Mouse (Mus musculus) megakaryocyte, adult 5-6 weeks (primary cell): ENCODE measurements around the gene Zcchc4. TPM values are rescaled to one million over a fixed set of nuclear protein-coding genes. Genes with fewer than 3 reads are reported as not detected.

Experiments
- ATAC-seq: 2 replicates; pipeline ENCODE4 v1.8.0; 2016; ENCODE audit warnings: mild to moderate bottlenecking, inconsistent platforms; ENCODE audit not compliant: poor library complexity, severe bottlenecking
- total RNA-seq, 2 experiments: library from RNA; stranded (forward) in 1 of 2; stranded (reverse) in 1 of 2; fragments of 153-499, 151-499 nt in 1 of 2; fragments of 221-1000, 200-1000 nt in 1 of 2; gene quantifications; 2 replicates each; pipeline versions ENCODE4 v1.2.3 to v1.2.4; 2015 to 2017

Zcchc4 gene
- total RNA-seq (2015) (12.1 and 16.4 TPM in 2 replicates), total RNA-seq (2017) (9.2 and 11.8 TPM in 2 replicates)

- ATAC-seq: no peak
These were observed at the start of gene Zcchc4 for GRCm38 (mm10) chr5:52775237-52775636. TSS of gene Zcchc4 (plus strand) at chr5:52775409.

DNA sequence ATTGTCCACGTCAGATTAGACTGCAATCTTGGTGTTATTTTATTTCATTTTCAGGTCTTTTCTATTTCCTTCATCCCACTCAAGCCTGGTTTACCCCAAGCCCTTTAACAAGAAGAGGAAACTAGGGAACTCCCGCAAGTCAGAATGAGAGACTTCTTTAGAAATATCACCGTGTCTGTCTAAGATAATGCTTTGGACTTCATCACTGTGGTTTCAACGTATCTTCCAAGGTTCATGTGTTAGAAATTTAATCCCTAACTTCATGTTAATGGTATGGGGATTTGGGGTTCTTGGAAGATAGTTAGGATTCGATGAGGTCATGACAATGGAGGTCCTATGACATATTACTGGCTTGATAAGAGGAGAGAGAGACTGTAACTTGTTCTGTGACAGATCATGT is 47.5 kb upstream of the Zcchc4 start:
- ATAC-seq: no peak

- ATAC-seq: no peak
These were observed 42.4 kb upstream of the Zcchc4 start for GRCm38 (mm10) chr5:52732811-52733210.

GRCm38 (mm10) chr5:52736046-52736445 is 39.2 kb upstream of the Zcchc4 start:
- no peak for ATAC-seq

GRCm38 (mm10) chr5:52741391-52742111 is 33.7 kb upstream of the Zcchc4 start, which contains the start of gene Pi4k2b:
TSS of gene Pi4k2b (plus strand) at chr5:52741574.
- ATAC-seq: peak; percentile 86

DNA sequence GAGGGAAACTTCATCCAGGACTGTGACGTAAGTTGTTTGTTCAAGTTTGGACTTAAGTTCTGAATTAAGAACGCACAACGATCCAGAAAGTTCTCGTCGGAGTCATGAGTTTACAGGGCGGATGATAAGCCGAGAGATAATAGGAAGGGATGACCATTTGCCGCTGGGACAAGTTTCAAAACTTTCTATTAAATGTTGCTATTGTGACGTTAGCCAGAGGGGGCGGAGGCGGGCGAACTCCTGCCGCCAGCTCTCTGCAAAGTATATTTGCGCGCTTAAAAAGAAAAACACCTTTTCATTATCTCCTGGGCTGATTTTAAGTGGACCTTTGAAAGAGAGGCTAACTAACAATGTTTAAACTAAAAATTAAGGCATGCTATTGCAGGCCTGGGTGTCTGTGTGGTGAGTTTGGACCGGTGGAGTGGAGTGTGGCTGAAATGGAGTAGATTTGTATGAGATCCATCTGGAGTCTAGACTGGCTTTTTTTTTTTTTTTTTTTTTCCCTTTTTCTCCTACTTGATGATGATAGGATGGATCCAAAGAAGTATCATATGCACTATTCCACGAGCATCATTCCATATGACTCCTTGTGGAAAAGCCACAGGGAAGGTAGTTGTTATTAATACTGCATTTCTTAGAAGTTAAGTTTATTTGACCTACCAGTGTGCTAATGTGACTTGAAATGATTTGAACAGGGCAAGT is 32.9 kb upstream of the Zcchc4 start:
- ATAC-seq: peak; percentile 83

GRCm38 (mm10) chr5:52743231-52743630 is 32.0 kb upstream of the Zcchc4 start:
- peak; percentile 30 for ATAC-seq

DNA sequence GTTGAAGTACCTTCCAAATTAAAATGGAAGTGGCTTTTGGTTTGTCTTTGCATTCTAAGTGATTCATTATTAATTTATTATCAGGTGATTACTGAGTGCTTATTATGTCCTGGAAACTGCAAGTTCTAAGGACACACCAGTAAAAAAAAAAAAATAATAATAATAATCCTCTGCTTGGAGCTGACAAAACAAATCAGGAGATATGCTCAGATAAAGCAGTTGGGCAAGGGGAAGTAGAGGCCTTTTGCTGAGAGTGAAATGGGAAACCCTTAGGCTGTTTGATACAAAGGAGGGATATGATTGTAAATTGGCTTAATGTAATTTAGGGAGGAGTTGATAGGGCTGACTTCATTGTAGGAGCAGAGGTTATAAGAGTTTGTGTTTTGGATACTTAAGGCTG is 28.3 kb upstream of the Zcchc4 start:
- no peak for ATAC-seq

- ATAC-seq: no peak
These were observed 26.5 kb upstream of the Zcchc4 start for GRCm38 (mm10) chr5:52748732-52749131.

- no peak for ATAC-seq
These were observed 22.1 kb upstream of the Zcchc4 start for GRCm38 (mm10) chr5:52753146-52753545.

DNA sequence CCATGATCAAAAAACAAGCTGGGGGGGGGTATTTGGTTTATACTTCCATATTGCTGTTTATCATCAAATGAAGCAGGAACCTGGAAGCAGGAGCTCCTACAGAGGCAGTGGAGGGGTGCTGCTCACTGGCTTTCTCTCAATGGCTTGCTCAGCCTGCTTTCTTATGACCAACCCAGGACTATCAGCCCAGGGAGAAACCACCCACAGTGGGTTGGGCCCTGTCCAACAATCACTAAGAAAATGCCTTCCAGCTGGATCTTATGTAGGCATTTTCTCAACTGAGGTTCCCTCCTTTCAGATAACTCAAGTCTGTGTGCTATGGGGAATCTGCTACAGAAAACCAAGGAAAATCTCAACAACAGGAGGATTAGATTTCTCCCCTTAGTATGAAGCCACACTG is 21.0 kb upstream of the Zcchc4 start:
- ATAC-seq: no peak

DNA sequence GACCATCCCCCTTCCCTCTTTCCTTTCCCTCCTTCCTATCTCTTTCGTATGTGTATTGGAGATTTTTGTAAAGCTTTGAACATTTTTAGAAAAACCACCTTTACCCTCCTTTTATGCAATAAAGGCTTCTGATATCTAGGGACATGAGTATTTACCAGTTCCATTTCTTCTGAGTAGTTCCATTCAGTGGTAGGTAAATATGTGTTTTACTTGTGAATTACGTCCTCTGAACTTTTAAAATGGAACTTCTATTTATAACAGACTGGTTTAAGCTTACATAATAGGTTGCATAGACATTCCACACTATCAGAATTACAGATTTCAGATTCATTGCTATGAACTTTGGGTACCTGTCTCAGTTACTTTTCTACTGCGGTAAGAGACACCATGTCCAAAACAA is 19.9 kb upstream of the Zcchc4 start:
- no peak for ATAC-seq

DNA sequence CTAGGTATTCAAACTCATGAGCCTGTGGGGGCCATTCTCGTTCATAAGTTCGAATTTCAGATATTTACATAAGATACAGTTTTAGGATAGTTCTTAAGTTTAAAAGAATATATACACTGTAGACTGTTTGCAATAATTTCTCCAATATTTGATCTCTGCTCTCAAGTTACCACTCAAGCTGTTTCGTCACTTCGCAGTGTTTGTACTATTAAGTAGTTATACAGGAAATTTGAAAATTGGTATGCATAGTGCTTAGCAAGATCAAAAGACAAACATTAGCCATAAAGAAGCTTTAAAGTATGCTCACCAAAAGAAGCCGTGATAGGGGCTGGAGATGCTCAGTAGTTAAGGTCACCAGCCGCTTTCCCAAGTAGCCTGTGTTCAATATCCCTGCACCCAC is 19.2 kb upstream of the Zcchc4 start:
- ATAC-seq: no peak

- ATAC-seq: no peak
These were observed 12.6 kb upstream of the Zcchc4 start for GRCm38 (mm10) chr5:52762586-52762985.

DNA sequence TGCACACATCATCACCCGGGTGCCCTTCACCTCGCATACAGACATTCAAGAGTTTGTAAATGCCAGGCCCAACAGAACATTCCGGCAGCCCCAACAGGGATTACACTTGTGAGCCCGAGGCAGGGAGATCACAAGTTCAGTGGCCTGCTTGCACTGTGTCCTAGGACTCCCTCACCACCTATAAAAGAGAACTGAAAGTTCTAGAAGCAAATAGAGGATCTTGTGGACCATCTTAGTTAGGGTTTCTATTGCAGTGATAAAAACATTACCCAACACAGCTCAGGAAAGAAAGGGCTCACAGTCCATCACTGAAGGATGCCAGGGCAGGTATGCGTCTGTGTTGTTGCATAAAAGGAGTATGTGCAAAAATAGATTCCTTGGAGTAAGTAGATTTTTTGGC is 942 bp upstream of the Zcchc4 start:
- peak; percentile 72 for ATAC-seq

DNA sequence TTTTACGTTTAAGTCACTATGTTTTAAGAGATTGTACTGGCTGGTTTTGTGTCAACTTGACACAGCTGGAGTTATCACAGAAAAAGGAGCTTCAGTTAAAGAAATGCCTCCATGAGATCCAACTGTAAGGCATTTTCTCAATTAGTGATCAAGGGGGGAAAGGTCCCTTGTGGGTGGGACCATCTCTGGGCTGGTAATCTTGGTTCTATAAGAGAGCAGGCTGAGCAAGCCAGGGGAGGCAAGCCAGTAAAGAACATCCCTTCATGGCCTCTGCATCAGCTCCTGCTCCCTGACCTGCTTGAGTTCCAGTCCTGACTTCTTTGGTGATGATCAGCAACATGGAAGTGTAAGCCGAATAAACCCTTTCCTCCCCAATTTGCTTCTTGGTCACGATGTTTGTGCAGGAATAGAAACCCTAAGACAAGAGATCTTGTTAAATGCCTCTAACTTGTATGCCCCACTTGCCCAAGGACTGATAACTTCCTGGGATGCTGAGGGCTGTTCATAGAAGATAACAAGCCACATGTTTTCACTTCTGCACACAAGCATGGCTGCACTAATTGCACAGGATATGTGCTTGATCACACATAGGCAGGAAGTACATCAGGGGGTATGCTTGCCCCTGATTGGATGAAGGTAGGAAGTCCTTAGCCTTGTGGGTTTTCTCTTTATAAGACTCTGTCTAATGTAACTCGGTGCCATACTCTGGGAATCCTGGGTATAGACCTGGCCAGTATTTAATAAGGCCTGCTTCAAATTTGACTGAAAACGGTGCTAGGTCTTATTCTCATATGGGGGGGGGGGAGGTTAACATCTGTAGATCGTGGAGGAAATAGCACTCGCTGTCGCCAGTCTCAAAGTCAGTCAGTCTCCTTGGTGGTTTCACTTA is 1.5 kb downstream of the Zcchc4 start:
- peak; percentile 52; the same call in 1 of the 2 replicates for ATAC-seq

- peak; percentile 100 for ATAC-seq
These were observed 7.5 kb downstream of the Zcchc4 start for GRCm38 (mm10) chr5:52782523-52783250.

GRCm38 (mm10) chr5:52783251-52783620 is 8.0 kb downstream of the Zcchc4 start:
- 0 out of 2 replicates have a peak, but pooled peaks have one; percentile 4 for ATAC-seq

DNA sequence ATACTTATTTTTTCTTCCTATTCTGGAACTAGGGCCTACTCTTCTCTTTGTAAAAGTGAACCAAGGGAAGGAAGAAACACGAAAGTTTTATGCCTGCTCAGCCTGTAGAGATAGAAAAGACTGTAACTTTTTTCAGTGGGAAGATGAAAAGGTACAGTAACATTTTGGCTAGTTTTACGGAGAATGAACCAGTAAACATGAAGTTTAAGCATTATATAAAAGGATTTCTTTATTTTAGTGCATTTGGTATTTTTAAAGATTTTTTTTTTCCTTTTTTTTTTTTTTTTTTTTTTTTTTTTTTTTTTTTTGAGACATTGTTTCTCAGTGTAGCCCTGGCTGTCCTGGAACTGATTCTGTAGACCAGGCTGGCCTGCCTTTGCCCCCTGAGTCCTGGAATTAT is 8.7 kb downstream of the Zcchc4 start:
- no peak for ATAC-seq

GRCm38 (mm10) chr5:52786556-52787322 is 11.5 kb downstream of the Zcchc4 start:
- peak; percentile 31; the same call in 1 of the 2 replicates for ATAC-seq
